Mouse (Mus musculus) thymus, adult 2 months (tissue): ENCODE measurements around the gene Lpar1.

Source experiments
- CTCF ChIP-seq: fragments of 200-500 bp; IDR thresholded peaks from 2 replicates; pipeline ENCODE4 v1.5.1; 2012; ENCODE audit warnings: mild to moderate bottlenecking, control low read depth, low read length, moderate library complexity, borderline replicate concordance; ENCODE audit not compliant: control insufficient read depth, poor library complexity, insufficient read depth; ENCODE audit errors: extremely low read depth
- POLR2A ChIP-seq: fragments of 200-500 bp; IDR thresholded peaks from 2 replicates; pipeline ENCODE4 v1.6.1; 2012; ENCODE audit warnings: mild to moderate bottlenecking, low read length, control low read depth, moderate library complexity; ENCODE audit not compliant: control insufficient read depth, poor library complexity, insufficient read depth; ENCODE audit errors: extremely low read depth

DNA sequence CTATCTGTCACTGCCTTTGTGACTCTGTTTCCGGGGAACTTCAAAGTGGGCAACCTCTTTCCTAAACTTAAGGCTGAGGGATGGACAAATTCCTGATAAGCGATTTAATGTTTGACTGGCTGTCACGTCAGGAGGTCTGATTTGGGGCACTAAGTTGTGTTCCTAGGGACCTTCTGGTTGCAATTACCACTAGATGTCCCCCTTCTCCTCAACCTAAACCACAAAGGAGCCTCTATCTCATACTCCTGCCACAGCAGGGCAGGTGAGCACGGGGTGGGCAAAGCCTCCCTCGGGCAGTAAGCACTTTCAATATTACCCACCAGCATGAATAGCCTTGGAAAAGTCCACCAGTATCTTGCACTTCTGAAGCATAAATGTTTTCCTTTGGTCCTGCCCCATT is 134.5 kb downstream of the Lpar1 start:
- TF ChIP-seq POLR2A, result no peak
- TF ChIP-seq CTCF, result no peak
